Mouse (Mus musculus) spleen, adult 2 months (tissue): Measurements from ENCODE around the gene Rab23. TPM values are rescaled to one million over a fixed set of nuclear protein-coding genes. Genes with fewer than 3 reads are reported as not detected.

Experiments used
- DNase-seq, 2 experiments: peaks; one replicate each; pipeline versions ENCODE4 v3.0.0 to v3.0.0-alpha.2; 2012 to 2021; ENCODE audit warnings: low spot score in 2 of 2, low read depth in 1 of 2
- H3K27ac ChIP-seq: fragments of 200-500 bp; 2 replicates; pipeline ENCODE4 v1.5.1; 2012; ENCODE audit warnings: low read length, inconsistent platforms; ENCODE audit not compliant: insufficient read depth
- H3K27me3 ChIP-seq: fragments of 200-500 bp; 2 replicates; pipeline ENCODE4 v1.6.1; 2012; ENCODE audit warnings: mild to moderate bottlenecking, moderate library complexity, low read length, inconsistent platforms; ENCODE audit not compliant: control insufficient read depth, insufficient read depth
- H3K36me3 ChIP-seq: fragments of 200-500 bp; 2 replicates; pipeline ENCODE4 v1.6.1; 2012; ENCODE audit warnings: mild to moderate bottlenecking, low read length, inconsistent platforms; ENCODE audit not compliant: control insufficient read depth, insufficient read depth
- H3K4me1 ChIP-seq: fragments of 200-500 bp; 2 replicates; pipeline ENCODE4 v1.6.1; 2011; ENCODE audit warnings: inconsistent platforms; ENCODE audit not compliant: control insufficient read depth, insufficient read depth, insufficient read length
- H3K4me3 ChIP-seq: fragments of 200-500 bp; 2 replicates; pipeline ENCODE4 v1.5.1; 2011; ENCODE audit warnings: mild to moderate bottlenecking, inconsistent platforms; ENCODE audit not compliant: insufficient read depth, insufficient read length; ENCODE audit errors: extremely low read depth
- CTCF ChIP-seq: fragments of 200-500 bp; IDR thresholded peaks from 2 replicates; pipeline ENCODE4 v1.5.1; 2011; ENCODE audit warnings: mild to moderate bottlenecking, inconsistent platforms; ENCODE audit not compliant: insufficient read depth, insufficient read length, insufficient replicate concordance; ENCODE audit errors: extremely low read depth
- POLR2A ChIP-seq: fragments of 200-500 bp; IDR thresholded peaks from 2 replicates; pipeline ENCODE4 v1.6.1; 2011; ENCODE audit warnings: low read depth, low read length, inconsistent platforms
- WGBS: fragments of 180-500 bp; shearing (Covaris S2); methylation state at CpG from one replicate; pipeline ENCODE4 v1.1.7; 2018; 5-methylcytosine and 5-hydroxymethylcytosine counted together
- polyA plus RNA-seq: library from polyadenylated mRNA; depleted of rRNA; stranded (reverse); fragments of >200 nt; gene quantifications from 2 replicates; pipeline ENCODE4 v1.2.3, GENCODE M21; 2012

Gene Rab23
- polyA plus RNA-seq, 1 experiment: 2.1 TPM

DNA sequence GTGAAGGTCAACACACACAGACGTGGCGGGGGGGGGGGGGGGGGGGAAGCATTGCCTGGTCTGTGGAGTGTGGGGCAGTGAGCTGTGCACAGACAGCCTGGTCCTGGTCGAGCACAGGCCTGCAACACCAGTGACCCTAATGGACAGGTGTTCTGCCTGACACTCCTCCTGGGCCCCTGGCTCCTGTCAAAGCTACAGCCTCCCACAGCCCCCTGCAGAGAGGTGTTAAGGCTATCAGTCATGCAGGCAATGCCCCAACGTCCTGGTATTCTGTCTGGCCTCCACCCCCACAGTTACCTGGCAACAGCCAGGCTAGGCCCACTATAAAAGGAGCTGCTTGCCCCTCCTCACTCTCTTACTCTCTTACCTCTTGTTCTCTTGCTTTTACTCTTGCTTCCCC is 39.3 kb upstream of the Rab23 start:
- Histone ChIP-seq H3K27me3 (no peaks in the 10 kb centered on the region), H3K4me3 (no peak overlapping the region), H3K36me3 (no peaks in the 10 kb centered on the region), H3K4me1 (no peaks in the 10 kb centered on the region), H3K27ac (no peak overlapping the region)
- TF ChIP-seq CTCF (no peak), POLR2A (no peak)
- no peak for DNase-seq
- WGBS: 73% methylated on average over 4 of the region's 4 CpGs

DNA sequence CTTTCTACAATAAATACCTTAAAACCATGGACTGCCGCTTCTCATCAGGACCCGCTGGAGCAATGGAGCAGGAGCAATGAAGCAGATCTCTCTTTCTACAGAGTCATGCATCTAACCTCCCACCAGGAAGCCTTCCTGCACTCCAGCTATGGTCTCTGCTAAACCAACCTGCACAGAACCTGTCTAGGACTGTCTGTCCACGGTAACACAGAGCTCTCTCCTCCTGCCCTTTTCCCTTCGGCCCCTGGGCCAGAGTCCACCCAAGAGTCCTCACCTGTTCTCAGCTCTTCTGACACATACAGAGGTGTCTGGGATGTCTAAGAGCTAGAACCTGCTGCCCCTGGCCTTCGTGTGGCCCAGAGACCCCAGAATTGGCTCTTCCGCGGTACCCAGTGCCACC is 38.8 kb upstream of the Rab23 start:
- no peak overlapping the region for H3K4me3 ChIP-seq
- TF ChIP-seq POLR2A (no peak), CTCF (no peak)
- no peak for DNase-seq
- WGBS: 95% methylated on average over 7 of the region's 7 CpGs
- no peak overlapping the region for H3K27ac ChIP-seq
- no peaks in the 10 kb centered on the region for H3K36me3 ChIP-seq
- H3K4me1 ChIP-seq: no peaks in the 10 kb centered on the region
- no peaks in the 10 kb centered on the region for H3K27me3 ChIP-seq

DNA sequence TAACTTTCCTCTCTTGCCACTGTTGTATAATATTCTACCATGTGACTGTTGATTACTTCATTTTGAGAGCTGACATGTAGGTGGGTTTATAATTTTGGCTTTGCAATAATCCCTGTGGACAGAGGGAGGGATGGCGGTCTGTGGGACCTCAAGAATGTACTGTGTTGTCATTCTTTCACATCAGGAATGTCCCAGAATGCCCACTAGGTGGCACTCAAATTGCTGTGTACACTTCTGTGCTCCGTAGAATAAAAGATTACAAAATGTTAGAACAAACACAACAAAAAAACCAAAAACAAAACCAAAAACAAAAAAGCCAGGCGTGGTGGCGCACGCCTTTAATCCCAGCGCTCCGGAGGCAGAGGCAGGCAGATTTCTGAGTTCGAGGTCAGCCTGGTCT is 35.2 kb upstream of the Rab23 start:
- TF ChIP-seq CTCF (0 out of 2 replicates have a peak, but pooled peaks have one; percentile 2), POLR2A (no peak)
- no peaks in the 10 kb centered on the region for H3K36me3 ChIP-seq
- no peaks in the 10 kb centered on the region for H3K27me3 ChIP-seq
- no peaks in the 10 kb centered on the region for H3K4me1 ChIP-seq
- H3K4me3 ChIP-seq: no peak overlapping the region
- peak in 1 of 2 experiments; percentile 19 for DNase-seq
- H3K27ac ChIP-seq: no peak overlapping the region
- WGBS: 53% methylated on average over 8 of the region's 8 CpGs

DNA sequence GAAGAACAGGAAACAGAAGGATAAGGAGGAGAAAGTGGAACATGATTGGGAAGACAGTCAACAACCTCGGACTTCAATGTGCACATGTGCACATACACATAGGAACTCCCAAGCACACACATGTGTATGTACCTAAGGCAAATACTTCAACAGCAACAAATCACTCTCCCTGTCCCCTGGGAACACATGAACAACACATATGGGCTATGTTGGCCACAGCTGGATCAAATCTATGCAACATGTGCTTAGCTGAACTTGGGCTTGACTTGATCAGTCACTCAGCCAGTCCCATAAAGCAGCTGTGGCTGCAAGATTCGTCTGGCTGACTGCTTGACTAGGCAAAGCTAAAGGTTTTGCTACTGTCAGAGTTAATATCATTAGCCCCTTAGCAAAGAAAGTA is 30.9 kb upstream of the Rab23 start:
- Histone ChIP-seq H3K27me3 (no peaks in the 10 kb centered on the region), H3K4me1 (no peaks in the 10 kb centered on the region), H3K27ac (no peak overlapping the region), H3K36me3 (no peaks in the 10 kb centered on the region), H3K4me3 (no peak overlapping the region)
- 67% methylated on average over 2 of the region's 2 CpGs for WGBS
- TF ChIP-seq CTCF (no peak), POLR2A (no peak)
- no peak for DNase-seq

DNA sequence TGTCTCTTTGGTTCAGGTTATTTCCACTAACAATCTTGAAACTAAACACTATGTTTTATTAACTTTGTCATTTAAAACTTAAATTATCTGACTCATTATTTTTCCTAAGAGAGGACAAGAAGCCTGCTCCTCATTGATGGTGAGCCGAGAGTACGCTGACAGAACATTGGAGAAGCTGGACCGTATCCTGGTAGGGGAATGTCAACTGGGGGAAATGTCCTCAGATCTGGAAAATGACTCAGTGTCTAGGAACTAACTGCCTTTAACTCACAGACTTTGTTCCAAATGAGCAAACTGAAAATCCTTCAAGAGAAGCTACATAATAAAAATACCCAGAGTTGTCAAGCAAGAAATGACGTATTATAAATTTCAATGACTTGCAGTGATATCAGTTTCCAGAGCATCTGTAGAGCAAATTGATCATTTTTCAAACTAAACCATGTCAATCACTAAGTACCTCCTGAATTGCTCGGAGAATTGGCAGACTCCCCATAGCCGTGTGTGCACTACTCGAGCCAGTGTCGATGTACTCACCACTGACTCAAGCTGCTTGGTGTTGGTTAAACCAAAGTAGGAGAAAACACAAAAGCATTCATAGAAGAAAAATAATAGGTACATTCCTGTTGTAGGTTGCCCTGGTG is 30.1 kb upstream of the Rab23 start:
- TF ChIP-seq POLR2A: no peak
- TF ChIP-seq CTCF: no peak
- 89% methylated on average over 8 of the region's 8 CpGs for WGBS
- Histone ChIP-seq H3K4me1 (no peaks in the 10 kb centered on the region), H3K27ac (no peak overlapping the region), H3K27me3 (no peaks in the 10 kb centered on the region), H3K36me3 (no peaks in the 10 kb centered on the region), H3K4me3 (no peak overlapping the region)
- DNase-seq: no peak

DNA sequence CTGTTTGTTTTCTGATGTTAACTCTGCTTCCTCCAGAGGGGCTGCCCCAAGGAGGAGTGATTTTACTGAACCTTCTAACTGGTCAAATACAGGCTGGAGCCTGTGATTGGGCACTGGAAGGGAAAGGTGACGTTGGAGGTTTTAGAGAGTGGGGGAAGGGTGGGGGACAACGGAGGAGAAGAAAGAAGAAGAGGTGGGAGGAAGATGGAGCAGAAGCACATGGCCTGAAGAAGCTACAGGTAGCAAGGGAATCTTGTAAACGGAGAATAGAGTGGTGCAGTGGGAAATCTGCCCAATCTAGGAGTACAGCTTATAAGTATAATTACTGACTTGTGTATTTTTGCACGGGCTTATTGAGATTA is 29.6 kb upstream of the Rab23 start:
- no peak for TF ChIP-seq POLR2A
- TF ChIP-seq CTCF: no peak
- H3K36me3 ChIP-seq: no peaks in the 10 kb centered on the region
- 49% methylated on average over 4 of the region's 4 CpGs for WGBS
- no peak overlapping the region for H3K4me3 ChIP-seq
- no peaks in the 10 kb centered on the region for H3K4me1 ChIP-seq
- H3K27me3 ChIP-seq: no peaks in the 10 kb centered on the region
- H3K27ac ChIP-seq: no peak overlapping the region
- DNase-seq: no peak

DNA sequence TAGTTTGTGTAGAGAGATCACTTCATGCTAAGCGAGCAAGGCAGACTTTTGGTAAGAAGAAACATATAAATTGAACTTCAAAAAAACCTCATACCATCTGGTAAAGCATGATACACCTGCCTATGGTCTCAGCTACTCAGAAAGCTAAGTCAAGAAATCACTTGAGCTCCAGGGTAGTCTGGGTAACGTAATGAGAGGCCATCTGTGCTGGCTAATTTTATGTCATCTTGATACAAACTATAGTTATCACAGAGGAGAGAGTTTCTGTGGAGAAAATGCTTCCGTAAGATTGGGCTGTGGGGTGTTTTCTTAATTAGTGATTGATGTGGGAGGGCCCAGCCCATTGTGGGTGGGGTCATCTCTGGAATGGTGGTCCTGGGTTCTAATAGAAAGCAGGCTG is 25.8 kb upstream of the Rab23 start:
- no peak for DNase-seq
- no peaks in the 10 kb centered on the region for H3K36me3 ChIP-seq
- no peak overlapping the region for H3K4me3 ChIP-seq
- no peaks in the 10 kb centered on the region for H3K27me3 ChIP-seq
- TF ChIP-seq CTCF (no peak), POLR2A (no peak)
- no peaks in the 10 kb centered on the region for H3K4me1 ChIP-seq
- 84% methylated on average over 3 of the region's 3 CpGs for WGBS
- H3K27ac ChIP-seq: no peak overlapping the region
